Mouse (Mus musculus) retina, postnatal 7 days (tissue): ENCODE measurements around the gene Mettl1.
"Not testable (repeated sequence)": the region's sequence is repeated elsewhere in the genome, so short reads cannot be mapped to it uniquely, and the experiment has no call there.

ENCODE experiments used
- DNase-seq: peaks from one replicate; pipeline ENCODE4 v3.0.0-alpha.2; 2012; ENCODE audit warnings: low read depth, low spot score

Mettl1 gene

GRCm38 (mm10) chr10:127068360-127069038, 27.3 kb downstream of the Mettl1 start:
- DNase-seq: no peak

GRCm38 (mm10) chr10:127069281-127070189, 28.3 kb downstream of the Mettl1 start:
- no peak for DNase-seq

DNA sequence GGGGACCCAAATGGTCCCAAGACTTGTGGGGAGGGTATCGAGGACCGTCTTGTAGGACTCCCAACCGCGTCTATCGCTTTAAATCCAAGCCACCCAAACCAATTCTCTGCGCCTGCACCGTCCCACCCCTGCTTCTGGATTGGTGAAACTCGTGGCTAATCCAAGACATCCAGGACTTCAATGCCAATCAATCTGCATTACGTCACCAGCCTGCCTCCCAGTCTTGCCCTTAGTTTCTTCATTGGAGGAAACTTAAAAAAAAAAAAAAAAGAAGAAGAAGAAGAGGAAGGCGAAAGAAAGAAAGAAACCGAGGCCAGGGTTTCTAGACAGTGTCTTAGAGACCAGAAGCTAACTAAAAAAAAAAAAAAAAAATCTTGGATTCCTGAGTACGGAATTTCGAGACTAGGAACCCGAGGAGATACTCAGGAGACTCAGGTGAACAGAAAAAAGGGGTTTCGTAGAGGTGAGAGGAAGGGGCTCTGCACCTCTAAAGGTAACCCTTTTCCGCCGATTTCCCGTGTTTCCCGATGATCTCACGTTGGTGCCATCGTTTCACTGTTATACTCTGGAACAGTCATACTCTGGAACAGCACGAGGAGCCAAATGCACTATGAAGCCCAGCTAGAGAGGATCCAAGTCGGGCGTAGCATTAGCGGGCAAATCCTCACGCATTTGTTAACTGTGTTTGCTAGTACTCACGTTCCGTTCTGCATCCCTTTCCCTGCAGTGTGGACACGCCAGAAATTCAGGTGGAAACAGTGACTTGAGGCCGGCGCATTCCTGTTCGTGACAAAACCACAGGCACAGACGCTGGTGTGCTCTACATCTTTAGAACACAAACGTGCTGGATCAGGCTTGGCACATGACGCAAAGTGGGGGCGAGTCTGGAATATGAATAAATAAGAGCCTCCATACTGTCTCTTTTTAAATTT, 29.2 kb downstream of the Mettl1 start, which contains the start of gene Tspan31:
Gene Tspan31 (minus strand): TSS at position 75 of the 932 bp plus-strand sequence.
- peak; percentile 86 for DNase-seq

DNA sequence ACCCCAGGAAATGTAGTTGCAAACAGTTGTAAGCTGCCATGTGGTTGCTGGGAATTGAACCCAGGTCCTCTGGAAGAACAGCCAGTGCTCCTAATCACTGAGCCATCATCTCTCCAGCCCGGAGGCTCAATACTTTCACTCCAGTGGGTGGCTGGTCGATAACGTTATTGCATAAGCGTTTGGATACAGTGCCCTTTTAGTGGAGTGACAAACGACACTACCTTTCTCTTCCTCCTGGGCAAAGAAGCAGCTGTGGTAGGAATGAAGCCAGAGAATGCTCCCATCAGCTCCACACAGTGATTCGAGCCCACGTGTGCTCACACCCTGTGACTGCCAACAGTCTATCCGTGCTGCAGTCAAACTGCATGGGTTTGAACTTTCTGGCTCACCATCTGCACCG, 30.0 kb downstream of the Mettl1 start:
- DNase-seq: no peak

DNA sequence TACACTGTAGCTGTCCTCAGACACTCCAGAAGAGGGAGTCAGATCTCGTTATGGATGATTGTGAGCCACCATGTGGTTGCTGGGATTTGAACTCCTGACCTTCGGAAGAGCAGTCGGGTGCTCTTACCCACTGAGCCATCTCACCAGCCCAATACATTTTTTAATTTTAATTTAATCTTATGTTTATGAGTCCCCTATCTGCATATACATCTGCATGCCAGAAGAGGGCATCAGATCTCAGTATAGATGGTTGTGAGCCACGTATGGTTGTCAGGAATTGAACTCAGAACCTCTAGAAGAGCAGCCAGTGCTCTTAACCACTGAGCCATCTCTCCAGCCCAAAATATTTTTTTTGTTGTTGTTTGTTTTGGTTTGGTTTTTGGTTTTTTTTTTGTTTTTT, 31.1 kb downstream of the Mettl1 start:
- not testable (repeated sequence) for DNase-seq

DNA sequence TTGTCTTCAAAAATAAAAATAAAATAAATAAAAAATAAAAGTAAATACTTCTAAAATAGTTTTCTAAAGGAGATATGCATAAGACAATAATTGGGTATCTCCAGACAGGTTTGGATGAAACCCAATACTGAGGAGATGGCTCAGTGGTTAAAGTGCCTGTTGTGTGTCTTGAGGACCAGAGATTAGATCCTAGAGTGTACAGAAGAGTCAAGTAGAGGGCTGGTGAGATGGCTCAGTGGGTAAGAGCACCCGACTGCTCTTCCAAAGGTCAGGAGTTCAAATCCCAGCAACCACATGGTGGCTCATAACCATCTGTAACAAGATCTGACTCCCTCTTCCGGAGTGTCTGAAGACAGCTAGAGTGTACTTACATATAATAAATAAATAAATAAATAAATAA, 31.8 kb downstream of the Mettl1 start:
- not testable (repeated sequence) for DNase-seq

GRCm38 (mm10) chr10:127073981-127074380, 32.8 kb downstream of the Mettl1 start:
- DNase-seq: no peak

DNA sequence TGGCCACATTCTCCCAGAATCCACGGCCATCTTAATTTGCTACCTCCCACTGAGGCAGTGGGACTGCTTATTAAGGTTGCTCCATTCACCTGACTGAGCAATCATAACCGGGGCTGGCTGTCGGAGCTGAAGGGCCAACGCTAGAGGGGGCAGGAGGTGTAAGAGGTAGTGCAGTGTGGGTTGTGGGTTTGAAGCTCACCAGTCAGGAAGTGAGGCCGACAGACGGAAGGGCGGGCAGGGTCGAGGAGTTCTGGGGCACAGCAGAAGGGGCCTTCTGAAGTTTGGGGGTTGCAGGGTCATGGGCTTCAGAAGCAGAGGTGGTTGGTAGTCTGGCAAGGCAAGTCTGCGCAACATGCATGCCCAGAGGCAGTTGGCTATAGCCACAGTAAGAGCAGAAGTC, 33.9 kb downstream of the Mettl1 start, which contains the start of gene Agap2:
Gene Agap2 (plus strand): TSS at position 205 of the 400 bp plus-strand sequence.
- no peak for DNase-seq

- DNase-seq: no peak
Measured at GRCm38 (mm10) chr10:127075651-127076050, 34.4 kb downstream of the Mettl1 start.

- no peak for DNase-seq
Measured at GRCm38 (mm10) chr10:127076082-127076481, 34.9 kb downstream of the Mettl1 start.

GRCm38 (mm10) chr10:127077515-127077914, 36.3 kb downstream of the Mettl1 start:
- DNase-seq: no peak

GRCm38 (mm10) chr10:127078001-127078676, 36.9 kb downstream of the Mettl1 start:
- DNase-seq: no peak

DNA sequence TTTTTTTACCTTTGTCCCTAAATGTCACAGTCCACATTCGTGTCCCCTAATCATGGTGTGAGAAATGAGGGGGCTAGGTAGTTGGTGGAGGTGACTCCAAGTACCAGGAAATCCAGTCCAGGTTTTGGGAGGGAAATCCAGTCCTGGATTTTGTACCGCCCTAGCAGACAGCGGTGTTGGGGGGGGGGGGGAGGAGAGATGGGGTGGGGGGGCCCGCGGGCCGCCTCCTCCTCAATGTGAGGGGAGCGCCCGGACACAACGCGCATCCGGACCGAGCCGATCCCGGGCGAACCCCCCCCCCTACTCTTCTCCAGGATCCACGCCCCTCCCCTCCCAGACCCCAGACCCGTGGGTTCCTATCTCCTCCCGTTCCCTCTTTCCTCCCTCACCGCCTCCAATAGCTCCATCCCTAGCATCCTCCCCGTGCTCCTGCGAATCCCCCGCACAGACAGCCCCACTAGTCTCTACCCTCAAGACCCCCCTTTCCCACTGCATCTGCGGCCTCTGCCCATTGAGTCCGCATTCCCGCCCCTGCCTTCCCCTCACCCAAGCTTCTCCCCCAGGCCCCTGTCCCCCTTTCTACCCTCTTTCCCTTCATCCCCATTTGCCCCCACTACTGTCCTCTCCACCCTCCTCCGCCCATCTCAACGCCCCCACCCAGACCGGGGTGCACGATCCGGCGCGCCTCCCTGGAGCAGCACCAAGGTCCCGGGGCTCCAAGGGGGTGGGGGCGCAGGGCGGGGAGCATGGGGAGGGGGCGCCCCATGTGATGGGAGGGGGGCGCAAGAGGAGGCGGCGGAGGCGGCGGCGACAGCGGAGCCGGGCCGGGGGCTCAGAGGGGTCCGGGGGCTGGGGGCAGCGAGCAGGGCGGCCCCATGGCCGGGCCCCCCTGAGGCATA, 37.7 kb downstream of the Mettl1 start:
- DNase-seq: no peak

GRCm38 (mm10) chr10:127079665-127080391, 38.6 kb downstream of the Mettl1 start:
- DNase-seq: no peak

DNA sequence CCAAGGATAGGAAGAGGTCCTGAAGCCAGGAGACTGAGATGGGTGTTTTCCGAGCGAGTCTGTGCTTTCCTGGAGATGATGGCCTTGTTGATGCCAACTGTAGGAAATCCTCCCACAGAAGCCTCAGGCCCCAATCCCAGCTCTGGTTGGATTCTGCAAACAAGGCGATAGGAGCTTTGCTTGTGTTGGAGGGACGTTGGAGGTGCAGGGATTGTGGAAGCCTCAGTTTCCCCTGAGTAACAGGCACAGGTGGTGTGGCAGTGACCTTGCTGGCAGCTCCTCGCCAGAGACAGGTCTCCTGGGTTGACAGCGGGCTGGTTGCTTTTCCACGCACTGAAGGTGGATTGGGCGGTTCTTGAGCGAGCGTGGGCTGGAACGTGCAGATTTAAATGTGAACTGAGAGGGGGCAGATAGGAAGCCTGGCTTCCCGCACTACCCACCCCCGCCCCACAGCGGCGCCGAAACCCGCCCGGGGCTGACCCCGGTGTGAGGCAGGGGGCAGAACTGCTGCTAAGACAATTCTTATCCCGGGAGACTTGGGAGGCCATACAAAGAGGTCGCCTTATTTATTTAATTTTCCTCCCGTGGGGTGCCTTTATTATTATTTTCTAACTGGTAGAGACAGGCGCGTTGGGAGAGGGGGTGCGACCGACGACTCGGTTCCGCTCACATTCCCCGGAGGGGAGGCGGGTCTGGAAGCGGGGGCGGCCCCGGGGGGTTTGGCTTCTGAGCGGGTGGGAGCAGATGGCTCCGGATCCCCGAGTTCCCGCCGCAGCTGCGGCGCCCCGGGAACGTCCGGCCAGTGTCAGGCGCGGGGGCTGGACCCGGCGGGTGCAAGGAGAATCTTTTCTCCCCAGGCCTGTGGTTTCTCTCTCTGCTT, 39.9 kb downstream of the Mettl1 start:
- DNase-seq: no peak

GRCm38 (mm10) chr10:127081996-127082620, 40.9 kb downstream of the Mettl1 start:
- no peak for DNase-seq

DNA sequence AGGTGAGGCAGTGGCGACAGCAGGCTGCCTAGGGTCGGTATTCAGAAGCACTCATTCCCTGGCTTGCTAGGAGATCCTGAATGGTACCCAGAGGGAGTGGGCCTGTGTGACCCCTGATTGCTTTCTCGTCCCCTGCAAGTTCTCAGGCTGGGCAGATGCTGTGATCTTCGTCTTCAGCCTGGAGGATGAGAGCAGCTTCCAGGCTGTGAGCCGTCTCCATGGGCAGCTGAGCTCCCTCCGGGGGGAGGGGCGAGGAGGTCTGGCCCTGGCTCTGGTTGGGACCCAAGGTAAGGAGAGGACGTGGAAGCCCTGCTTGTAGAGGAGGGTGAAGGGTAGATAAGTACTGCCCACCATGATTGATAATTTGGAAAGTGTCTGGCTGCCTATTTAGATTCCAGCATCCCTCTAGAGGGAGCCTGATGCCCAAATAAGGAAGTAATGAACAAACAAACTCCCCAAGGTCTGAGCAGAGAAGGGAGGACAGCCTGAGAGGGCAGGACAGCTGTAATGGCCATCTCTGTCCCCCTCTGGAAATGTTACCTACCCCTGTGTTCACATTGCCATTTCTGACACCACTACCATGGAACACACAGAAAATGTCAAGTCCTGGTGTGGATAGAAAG, 42.2 kb downstream of the Mettl1 start:
- DNase-seq: no peak
